Mouse (Mus musculus) erythroid progenitor cell, adult 5-6 weeks (primary cell): ENCODE measurements around the gene Ddx46. TPM values are rescaled to one million over a fixed set of nuclear protein-coding genes. Genes with fewer than 3 reads are reported as not detected.

Source experiments
- ATAC-seq: replicated peaks from 2 replicates; pipeline ENCODE4 v1.8.0; 2016; ENCODE audit warnings: moderate number of reproducible peaks, mild to moderate bottlenecking, moderate TSS enrichment, inconsistent platforms; ENCODE audit not compliant: poor library complexity, low FRiP score, severe bottlenecking
- total RNA-seq, 2 experiments: library from RNA; stranded (forward) in 1 of 2; stranded (reverse) in 1 of 2; fragments of 150-400 nt in 1 of 2; fragments of 186-747, 209-891 nt in 1 of 2; gene quantifications; 2 replicates each; pipeline versions ENCODE4 v1.2.3 to v1.2.4; 2015 to 2017; ENCODE audit warnings: low replicate concordance in 2 of 2

Ddx46 gene
- total RNA-seq (2015; ENCODE audit: low replicate concordance) = 40.7 and 51.2 TPM in 2 replicates
- 65.6 and 83.3 TPM in 2 replicates for total RNA-seq (2017; ENCODE audit: low replicate concordance)

- ATAC-seq = peak; percentile 99
Measured at GRCm38 (mm10) chr13:55634639-55635127, at the start of gene Ddx46. TSS of gene Ddx46 (plus strand) at chr13:55635027.

GRCm38 (mm10) chr13:55591961-55592490, 42.8 kb upstream of the Ddx46 start:
- ATAC-seq = no peak

GRCm38 (mm10) chr13:55592512-55593253, 42.1 kb upstream of the Ddx46 start:
- peak; percentile 100 for ATAC-seq

GRCm38 (mm10) chr13:55593254-55593747, 41.5 kb upstream of the Ddx46 start:
- peak; percentile 48 for ATAC-seq

GRCm38 (mm10) chr13:55595375-55595774, 39.5 kb upstream of the Ddx46 start:
- no peak for ATAC-seq

GRCm38 (mm10) chr13:55596802-55597201, 38.0 kb upstream of the Ddx46 start:
- no peak for ATAC-seq

GRCm38 (mm10) chr13:55599566-55600540, 35.0 kb upstream of the Ddx46 start, which contains the start of gene B4galt7:
TSS of gene B4galt7 (plus strand) at chr13:55599896.
- peak; percentile 96 for ATAC-seq

GRCm38 (mm10) chr13:55600657-55601056, 34.2 kb upstream of the Ddx46 start:
- ATAC-seq = no peak

- ATAC-seq = peak; percentile 57
Measured at GRCm38 (mm10) chr13:55601611-55602010, 33.2 kb upstream of the Ddx46 start.

- no peak for ATAC-seq
Measured at GRCm38 (mm10) chr13:55604606-55605005, 30.2 kb upstream of the Ddx46 start.

- ATAC-seq = no peak
Measured at GRCm38 (mm10) chr13:55606899-55607623, 27.8 kb upstream of the Ddx46 start.

GRCm38 (mm10) chr13:55607624-55608006, 27.2 kb upstream of the Ddx46 start:
- ATAC-seq = no peak

- ATAC-seq = no peak
Measured at GRCm38 (mm10) chr13:55611996-55612395, 22.8 kb upstream of the Ddx46 start.

- ATAC-seq = no peak
Measured at GRCm38 (mm10) chr13:55613471-55613870, 21.4 kb upstream of the Ddx46 start.

- ATAC-seq = no peak
Measured at GRCm38 (mm10) chr13:55619328-55619727, 15.5 kb upstream of the Ddx46 start.

GRCm38 (mm10) chr13:55620275-55620674, 14.6 kb upstream of the Ddx46 start:
- no peak for ATAC-seq

- peak; percentile 32; the same call in 1 of the 2 replicates for ATAC-seq
Measured at GRCm38 (mm10) chr13:55622156-55622648, 12.6 kb upstream of the Ddx46 start.

GRCm38 (mm10) chr13:55622649-55623541, 11.9 kb upstream of the Ddx46 start, which contains the start of gene Caml:
TSS of gene Caml (plus strand) at chr13:55623005.
- peak; percentile 96 for ATAC-seq
